9 mouse cellular contexts compared by ENCODE assay signal in genomic region chr2:157095005-157095755, GRCm38 (mm10). TPM values are rescaled to one million over a fixed set of nuclear protein-coding genes. Genes with fewer than 3 reads are reported as not detected.
DNase-seq lines count a peak whose midpoint lies in the region; ATAC-seq lines count a peak whose summit lies in the region.
"Had no signal": no experiment of that assay in that cellular context is flagged by ENCODE, and none has a peak within 500 bp of the region (broad histone marks: within the 10 kb centered on the region; RNA-seq: fewer than 3 reads in every experiment).

No protein-coding gene starts in this region.

- H3K4me2 ChIP-seq in forebrain, embryonic 12.5 days, result no peak overlapping the region

- peaks cover 37% of the 10 kb centered on the region for H3K36me3 ChIP-seq in forebrain, embryonic 10.5 days (replicated peaks)
- peaks cover 15% of the 10 kb centered on the region for H3K36me3 ChIP-seq in forebrain, embryonic 12.5 days (replicated peaks)

- DNase-seq in forebrain, embryonic 10.5 days (ENCODE audit: extremely low spot score, low spot score), result peak; percentile 62
- peak; percentile 73 to 79 for DNase-seq in adrenal gland, adult 18-20 months (ENCODE audit: low spot score in 2 of 2)
- peak; percentile 85 for DNase-seq in embryo, embryonic 10 days (ENCODE audit: low spot score)
- peak; percentile 71 for DNase-seq in heart, adult 8-10 months (ENCODE audit: low spot score)
- peak; percentile 79 to 84 for DNase-seq in kidney, postnatal 25 days
- DNase-seq in lung, postnatal 10 days, result peak; percentile 87
- DNase-seq in right cerebral cortex, adult 18-20 months, result peak; percentile 60

- no peaks in the 10 kb centered on the region for H3K27me3 ChIP-seq in forebrain, embryonic 10.5 days (ENCODE audit: poor library complexity, severe bottlenecking)
- no peaks in the 10 kb centered on the region; the same call in 1 of the 2 replicates for H3K27me3 ChIP-seq in forebrain, embryonic 12.5 days

- H3K4me1 ChIP-seq in forebrain, embryonic 10.5 days, result no peaks in the 10 kb centered on the region; the same call in 1 of the 2 replicates
- H3K4me1 ChIP-seq in forebrain, embryonic 12.5 days, result 0 out of 2 replicates have a peak, but pooled peaks cover 7% of the 10 kb centered on the region

- 70% methylated on average over 9 of the region's 9 CpGs for WGBS in forebrain, embryonic 10.5 days
- 60% methylated on average over 9 of the region's 9 CpGs for WGBS in forebrain, embryonic 12.5 days

- H3K27ac ChIP-seq in forebrain, embryonic 10.5 days, result no peak overlapping the region
- H3K27ac ChIP-seq in forebrain, embryonic 12.5 days, result no peak overlapping the region

- H3K4me3 ChIP-seq in forebrain, embryonic 10.5 days, result no peak overlapping the region
- H3K4me3 ChIP-seq in forebrain, embryonic 12.5 days (replicated peaks), result no peak overlapping the region

- H3K9me3 ChIP-seq in forebrain, embryonic 10.5 days, result no peaks in the 10 kb centered on the region
- H3K9me3 ChIP-seq in forebrain, embryonic 12.5 days, result no peaks in the 10 kb centered on the region

- H3K9ac ChIP-seq in forebrain, embryonic 12.5 days, result no peak overlapping the region

- ATAC-seq in forebrain, embryonic 12.5 days (ENCODE audit: low FRiP score), result no peak

RNA-seq across cellular contexts. Expression of gene Tldc2, which starts 8.3 kb away (rescaled TPM):
- polyA plus RNA-seq in forebrain, embryonic 10.5 days (2016; fragmentation: Nextera tagmentation; extraction: Ambion mirVana), result not detected in 2 replicates
- polyA plus RNA-seq in forebrain, embryonic 12.5 days (2016; fragmentation: Nextera tagmentation; extraction: Ambion mirVana), result not detected in 2 replicates
- not detected for total RNA-seq in adrenal gland, adult 18-20 months (2021)
- total RNA-seq in heart, adult 8-10 months (2022), result not detected
- total RNA-seq: layer of hippocampus, postnatal 25 days had no signal

RNA-seq across cellular contexts. Expression of gene Soga1, which starts 16.1 kb away (rescaled TPM):
- polyA plus RNA-seq in forebrain, embryonic 10.5 days (2016; fragmentation: Nextera tagmentation; extraction: Ambion mirVana), result 3.5 and 4.0 TPM in 2 replicates
- 6.0 and 7.4 TPM in 2 replicates for polyA plus RNA-seq in forebrain, embryonic 12.5 days (2016; fragmentation: Nextera tagmentation; extraction: Ambion mirVana)
- total RNA-seq in adrenal gland, adult 18-20 months (2021), result 10 to 100 TPM; 31.4 to 36.2 TPM
- 10 to 100 TPM in 1 of 4 experiments, 1 to 10 TPM in 3; 8.7 to 11.1 (median 8.9) TPM for total RNA-seq in heart, adult 8-10 months (2022)

RNA-seq across cellular contexts. Expression of gene Samhd1, which starts 39.9 kb away (rescaled TPM):
- polyA plus RNA-seq in forebrain, embryonic 10.5 days (2016; fragmentation: Nextera tagmentation; extraction: Ambion mirVana), result 29.4 and 30.4 TPM in 2 replicates
- 20.7 and 22.6 TPM in 2 replicates for polyA plus RNA-seq in forebrain, embryonic 12.5 days (2016; fragmentation: Nextera tagmentation; extraction: Ambion mirVana)
- total RNA-seq in adrenal gland, adult 18-20 months (2021), result 10 to 100 TPM; 19.1 to 32.1 TPM
- total RNA-seq in heart, adult 8-10 months (2022), result 10 to 100 TPM; 20.5 to 23.6 (median 21.5) TPM
